Mouse (Mus musculus) spleen, embryonic (tissue): ENCODE measurements around the gene Ttc12.

Experiments used
- CTCF ChIA-PET: fragments of 350-600 bp; sonication (Branson Sonifier 250); formaldehyde crosslinking; loops from one replicate; lab custom pipeline; 2022; lab: Charles Lee

The Ttc12 gene

DNA sequence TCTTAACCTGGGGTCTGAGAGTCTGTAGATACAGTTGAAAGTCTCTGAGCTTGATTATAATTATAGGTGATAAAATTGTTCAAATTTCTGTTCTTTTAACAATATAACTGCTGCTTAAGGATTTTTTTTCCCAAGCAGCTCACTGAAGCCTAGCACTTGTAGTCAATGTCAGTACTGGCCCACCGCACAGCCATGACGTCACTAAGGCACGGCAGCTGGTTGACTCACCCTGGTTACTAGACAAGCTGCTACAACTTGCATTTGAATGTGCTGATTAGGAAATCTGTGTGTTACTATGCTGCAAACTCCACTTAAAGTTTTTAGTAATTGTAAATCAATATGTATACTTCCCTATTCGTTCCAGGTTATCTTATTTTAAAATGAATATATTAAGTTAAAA lies 4.6 kb upstream of the Ttc12 start:
- CTCF ChIA-PET = interaction anchor here (0.7 kb wide), 1 partner anchor 264 kb away, joined by 3 read pairs; no protein-coding TSS in a partner anchor

DNA sequence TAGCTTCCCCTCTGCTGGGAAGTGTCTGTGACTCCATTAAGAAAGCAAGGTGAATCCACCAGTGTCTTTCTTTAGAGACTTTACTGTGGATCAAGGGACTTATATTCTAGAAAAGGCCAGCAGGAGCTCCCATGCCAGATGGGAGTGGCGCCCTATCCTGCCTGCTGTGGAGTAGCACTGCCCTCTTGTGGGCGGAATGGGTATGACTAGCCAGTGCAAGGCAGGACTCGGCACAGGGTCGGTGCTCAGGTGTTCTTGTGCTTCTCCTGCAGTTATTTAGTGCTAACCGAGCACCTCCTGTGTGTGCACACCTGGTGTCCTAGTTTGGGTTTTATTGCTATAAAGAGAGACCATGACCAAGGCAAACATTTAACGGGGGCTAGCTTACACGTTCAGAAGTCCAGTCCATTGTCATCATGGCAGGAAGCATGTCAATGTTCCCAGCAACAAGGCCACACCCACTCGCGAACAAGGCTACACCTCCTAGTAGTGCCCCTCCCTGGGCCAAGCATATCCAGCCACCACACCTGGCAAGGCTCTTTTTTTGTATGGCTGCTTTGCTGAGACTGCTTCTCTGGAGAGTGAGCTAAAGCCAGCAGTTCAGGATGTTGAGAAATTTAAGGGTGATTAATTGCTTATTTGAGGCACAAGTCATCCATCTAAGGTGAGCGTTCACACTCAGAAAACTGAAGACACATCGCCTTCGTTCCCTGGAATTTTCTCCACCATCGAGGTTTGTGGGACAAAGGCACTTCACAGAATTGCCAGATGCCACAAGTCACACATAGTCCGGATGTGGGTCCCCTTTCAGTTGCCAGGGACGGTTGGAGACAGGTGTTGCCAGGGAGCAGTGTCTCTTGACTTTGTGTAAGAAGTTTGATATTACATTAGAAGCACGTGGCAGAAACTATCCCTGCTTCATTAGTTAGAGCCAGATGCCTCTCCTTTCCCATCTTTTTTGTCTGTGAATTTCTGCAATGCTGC lies 3.2 kb upstream of the Ttc12 start:
- CTCF ChIA-PET = interaction anchor here (0.5 to 1.2 kb wide), 2 partner anchors 40 to 408 kb away, joined by 3 to 5 read pairs; partner anchors contain the start of gene Tmprss5

DNA sequence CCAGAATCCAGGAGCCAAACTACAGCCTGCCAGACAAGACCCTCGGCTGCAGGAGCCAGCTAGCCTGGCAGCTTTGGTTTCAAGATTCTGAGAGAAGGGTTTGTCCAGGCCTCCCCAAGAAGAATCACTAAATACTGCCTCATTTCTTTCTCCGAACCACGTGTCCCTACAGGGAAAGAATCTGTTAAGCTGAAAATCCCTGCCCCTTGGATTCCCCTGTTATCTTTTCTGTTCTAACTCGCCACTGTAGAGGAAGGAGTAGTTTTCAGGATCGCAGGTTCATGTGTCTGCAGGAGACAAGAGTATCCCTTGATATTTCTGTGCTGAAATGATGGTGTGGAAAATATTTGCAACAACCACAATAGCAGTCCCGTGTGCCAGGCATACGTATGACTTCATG lies 2.2 kb upstream of the Ttc12 start:
- CTCF ChIA-PET = interaction anchor here (0.5 kb wide), 1 partner anchor 41 kb away, joined by 5 read pairs; no protein-coding TSS in a partner anchor

DNA sequence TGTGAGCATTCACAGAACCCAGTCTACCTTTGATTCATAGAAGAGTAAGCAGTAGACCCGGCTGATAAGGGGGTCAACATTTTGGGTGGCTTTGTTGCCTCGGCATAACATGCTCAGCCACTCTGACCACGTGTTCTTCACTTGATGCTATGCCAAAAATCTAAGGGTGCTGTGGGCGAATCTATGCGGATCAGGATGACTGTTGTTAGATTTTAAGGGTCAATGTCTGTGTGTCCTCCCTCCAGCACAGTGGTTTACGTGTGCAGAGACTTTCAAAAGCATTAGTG lies 1.6 kb upstream of the Ttc12 start:
- CTCF ChIA-PET = no interaction called here

DNA sequence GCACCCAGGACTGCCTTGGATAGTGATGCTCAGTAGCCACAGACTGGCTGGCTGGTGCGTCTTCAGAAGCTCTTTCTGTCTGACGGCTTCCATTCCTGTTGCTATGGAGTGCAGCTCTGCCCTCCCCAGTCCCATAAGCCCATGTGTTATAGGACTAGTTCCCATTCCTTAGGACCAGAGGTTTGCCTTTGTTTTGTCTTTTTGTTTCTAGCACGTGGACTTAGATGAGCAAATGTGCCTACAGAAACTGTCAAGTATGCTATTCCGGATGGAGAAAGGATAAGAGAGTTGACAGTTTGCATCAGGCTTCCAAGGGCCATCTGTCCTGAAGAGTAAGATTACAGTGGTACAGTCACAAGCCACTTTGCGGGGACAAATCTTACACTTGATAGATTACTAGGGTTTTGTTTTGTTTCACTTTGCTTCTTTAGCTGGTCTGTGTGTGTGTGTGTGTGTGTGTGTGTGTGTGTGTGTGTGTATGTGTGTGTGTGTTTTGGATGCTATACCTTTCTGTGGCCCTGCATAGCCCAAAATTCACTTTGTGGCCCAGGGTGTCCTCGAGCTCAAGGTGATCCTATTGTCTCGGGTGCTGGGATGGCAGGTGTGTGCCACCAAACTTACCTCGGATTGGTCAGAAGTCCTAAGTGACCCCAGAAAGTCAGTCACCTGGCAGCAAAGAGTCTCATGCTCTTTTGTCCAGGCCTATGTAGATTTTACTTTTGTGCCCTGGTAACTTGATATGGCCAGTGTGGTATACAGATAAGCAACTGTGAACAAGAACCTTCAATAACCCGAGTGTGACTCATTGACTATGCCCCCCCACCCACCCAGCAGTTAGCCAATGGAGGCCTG lies 1.0 kb upstream of the Ttc12 start:
- CTCF ChIA-PET = no interaction called here

DNA sequence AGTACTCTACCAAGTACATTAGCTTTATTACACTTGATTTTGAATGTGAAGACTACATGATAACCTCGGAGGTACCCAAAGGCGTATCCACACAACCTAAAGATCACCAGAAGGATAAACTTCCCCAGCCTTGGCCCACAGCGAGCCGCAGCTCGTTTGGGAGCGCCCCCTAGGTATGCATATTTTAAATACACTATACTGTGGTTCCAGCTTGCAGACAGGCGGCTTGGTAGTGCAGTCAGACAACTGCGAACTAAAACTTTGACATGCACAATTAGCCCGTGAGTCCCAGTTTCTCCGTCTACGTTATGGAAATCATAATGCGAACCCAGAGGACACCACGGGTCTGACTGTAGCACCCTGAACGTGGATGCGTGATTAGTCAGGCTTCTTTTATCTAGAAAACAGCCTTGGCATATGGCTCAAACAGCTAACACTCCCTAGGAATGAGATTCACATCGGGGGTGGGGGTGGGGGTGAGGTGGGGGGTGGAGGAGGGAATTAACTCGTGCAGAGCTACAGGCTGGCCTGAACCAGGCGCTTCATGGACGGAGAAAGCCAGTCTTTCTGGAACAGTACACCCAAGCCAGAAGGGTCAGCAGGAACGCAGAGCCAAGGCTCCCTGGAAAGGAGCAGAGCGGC lies 654 bp downstream of the Ttc12 start:
- CTCF ChIA-PET = interaction anchor here (0.6 kb wide), 1 partner anchor 1643 kb away, joined by 5 read pairs; no protein-coding TSS in a partner anchor

DNA sequence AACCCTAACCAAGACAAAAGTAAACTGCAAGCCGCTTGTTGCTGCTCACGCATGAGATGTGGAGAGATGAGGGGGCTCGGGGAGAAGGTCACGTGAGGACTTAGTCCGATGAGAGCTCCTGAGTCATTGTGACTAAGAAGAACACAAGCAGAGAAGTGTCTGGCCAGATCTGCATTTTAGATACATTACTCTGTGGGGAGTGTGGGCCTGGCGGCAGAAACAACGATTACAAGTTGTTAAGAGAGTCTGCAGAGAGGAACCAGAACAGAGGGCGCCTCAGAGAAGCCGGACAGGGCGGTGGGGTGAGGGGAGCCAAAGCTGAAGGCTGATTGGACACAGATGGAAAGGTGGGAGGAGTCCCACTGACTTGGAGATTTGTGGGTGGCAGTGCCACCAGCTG lies 2.7 kb downstream of the Ttc12 start:
- CTCF ChIA-PET = no interaction called here

DNA sequence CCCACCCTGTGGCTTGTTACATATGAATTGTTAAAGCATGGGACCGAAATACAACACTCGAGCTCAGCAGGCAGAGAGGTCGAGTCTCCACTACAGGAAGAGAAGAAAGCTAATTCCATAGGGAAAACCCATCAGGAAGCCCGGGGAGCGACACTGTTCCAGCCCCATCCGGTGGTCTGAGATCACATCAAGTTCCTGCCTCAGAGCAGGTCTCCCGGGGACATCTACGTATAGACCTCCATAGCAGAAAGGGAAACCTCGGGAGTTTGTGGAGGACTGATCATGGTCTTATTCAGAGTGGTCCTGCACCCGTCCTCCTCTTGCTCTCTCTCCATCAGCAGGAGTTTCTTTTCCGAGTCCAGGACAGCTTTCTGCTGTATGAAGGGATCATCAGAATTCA lies 13.9 kb downstream of the Ttc12 start:
- CTCF ChIA-PET = no interaction called here

DNA sequence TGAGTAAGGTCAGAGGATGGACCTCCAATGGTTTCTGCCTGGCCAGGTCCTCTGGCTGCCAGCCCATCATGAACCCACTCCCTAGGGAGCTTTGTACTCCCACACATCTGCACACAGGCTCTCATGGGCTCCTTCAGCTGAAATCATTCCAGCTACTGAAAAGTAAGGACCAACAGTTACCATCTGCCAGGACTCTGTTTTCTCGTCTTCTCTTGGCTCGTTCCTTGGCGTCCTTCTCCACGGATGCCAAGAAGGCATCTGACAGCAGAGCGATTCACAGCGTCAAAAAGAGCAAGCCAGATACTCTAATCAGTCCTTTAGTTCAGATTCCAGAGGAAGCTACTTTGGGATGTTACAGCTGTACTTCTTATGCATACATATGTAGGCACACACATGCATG lies 15.1 kb downstream of the Ttc12 start:
- CTCF ChIA-PET = no interaction called here

DNA sequence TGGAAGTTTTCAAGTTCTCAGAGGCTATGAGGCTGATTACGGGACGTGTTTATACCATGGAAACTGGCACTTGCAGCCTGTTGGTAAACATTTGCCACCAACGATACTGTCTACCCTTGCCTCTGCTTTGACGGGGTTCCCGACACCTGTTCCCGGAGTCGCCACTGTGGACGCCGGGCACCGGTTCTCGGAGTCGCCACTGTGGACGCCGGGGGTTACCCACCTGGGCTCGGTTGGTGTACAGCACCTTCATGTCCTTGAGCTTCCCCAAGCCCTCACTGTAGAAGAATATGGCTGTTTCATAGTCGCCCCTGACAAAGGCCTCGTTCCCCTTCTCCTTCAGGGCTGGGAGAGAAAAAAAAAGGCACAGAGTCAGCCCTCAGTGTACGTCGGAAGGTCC lies 16.0 kb downstream of the Ttc12 start:
- CTCF ChIA-PET = no interaction called here

DNA sequence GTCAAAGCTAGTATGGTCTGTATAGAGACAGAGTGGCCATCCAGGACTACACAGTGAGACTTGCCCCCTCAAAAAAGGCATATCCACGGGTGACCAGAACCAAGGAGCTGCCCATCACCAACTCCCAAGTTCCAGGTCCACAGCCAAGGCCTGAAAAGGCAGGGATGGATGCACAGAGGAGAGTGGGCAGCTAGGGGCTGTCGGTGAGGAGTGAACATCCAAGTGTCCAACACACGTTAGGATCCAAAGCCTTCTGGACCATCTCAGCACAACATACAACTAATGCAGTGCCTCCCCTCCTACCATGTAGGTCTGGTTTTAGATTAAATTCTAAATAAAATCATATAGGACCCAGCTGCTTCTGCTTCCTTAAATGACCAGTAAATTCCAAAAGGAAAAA lies 29.9 kb downstream of the Ttc12 start:
- CTCF ChIA-PET = no interaction called here

DNA sequence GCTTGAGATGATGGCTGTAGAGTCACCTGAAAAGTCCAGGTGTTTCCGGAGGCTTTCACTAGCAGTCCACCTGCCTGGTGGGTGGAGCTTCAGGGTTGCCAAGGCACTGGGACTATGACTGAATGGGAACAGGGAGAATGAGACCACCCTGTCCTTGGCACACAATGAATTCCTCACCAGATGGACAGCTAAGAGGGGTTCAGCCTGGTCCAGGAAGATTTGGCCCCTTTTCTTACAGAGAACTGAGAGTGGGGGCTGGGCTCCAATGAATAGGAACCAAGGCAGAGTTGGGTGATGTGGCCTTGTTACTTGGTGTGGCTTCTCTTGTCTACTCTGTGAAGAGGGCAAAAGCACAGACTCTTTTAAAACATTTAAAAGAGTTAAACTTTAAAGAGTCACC lies 33.6 kb downstream of the Ttc12 start:
- CTCF ChIA-PET = no interaction called here

DNA sequence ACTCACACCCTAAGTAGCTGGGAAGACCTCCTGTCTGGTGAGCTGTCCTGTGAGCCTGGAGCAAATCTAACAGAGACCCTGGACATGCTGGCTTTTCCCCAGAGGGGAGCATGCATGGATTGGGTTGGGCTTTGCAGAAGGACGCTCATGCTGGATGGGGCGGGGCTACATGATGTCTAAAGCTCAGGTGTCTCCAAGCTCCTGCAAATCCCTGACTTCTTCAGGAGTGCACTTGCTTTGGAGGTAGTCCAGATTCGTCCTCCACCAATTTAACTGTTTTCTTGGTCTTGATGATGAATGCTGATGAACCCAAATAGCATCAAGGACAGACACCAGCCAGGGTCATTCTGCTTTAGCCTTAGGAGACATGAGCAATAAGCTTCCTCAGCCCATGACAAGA lies 35.5 kb downstream of the Ttc12 start:
- CTCF ChIA-PET = no interaction called here

DNA sequence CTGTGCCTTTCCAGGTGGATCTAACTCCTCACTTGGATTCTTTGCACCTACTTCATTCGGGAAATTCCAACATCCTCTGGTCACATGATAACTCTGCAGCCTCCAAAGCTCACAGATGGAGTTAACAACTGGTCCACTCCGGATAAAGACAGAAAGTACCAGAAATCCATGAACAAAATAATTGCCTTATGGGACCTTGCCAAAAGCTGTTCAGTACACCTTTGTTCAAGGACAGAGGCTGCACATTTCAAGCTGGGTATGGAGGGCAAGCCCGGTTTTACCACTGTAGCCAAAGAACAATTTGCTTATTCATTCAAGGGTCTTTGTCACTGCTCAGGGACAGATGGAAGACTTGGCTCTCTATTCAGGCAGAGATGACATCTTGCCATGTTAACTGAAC lies 43.4 kb downstream of the Ttc12 start:
- CTCF ChIA-PET = no interaction called here

DNA sequence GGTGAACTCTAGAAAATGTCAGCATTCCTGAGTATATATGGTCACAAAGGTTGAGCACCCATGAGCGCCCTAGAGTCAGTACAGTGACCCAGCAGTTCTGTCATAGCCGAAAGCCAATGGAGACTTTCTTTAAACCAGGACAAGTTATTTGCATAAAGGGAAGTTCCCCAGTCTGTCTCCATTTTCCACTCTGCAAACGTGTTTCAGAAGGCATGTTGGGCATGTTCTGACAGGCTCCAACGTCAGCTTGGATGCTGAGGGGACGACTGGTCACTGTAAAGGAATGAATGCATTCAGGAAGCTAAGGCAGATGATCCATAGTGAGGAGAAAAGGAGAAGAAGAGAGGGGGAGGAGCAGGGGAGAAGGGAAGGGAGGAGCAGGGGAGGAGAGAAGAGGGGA lies 58.5 kb downstream of the Ttc12 start:
- CTCF ChIA-PET = no interaction called here

DNA sequence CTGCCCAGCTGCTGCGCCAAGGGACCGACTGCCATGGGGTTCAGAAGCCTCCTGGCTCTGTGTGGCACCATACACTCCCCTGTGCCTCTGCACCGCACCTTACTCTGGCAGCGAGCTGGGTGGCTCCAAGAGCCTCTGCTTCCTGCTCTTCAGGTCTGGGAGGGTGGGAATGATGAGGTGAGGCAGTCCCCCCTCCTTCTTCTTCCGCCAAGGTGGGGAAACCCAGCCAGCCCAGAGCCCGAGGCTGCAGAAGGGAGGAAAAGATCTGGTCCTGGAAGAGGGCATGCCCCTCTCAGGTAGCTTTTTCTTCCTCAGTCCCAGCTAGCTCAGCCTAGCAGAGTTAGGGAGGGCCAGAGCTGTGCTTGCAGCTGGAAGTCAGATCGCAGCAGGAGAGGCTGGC lies 59.1 kb downstream of the Ttc12 start, which contains the start of gene Ankk1:
Gene Ankk1 (minus strand): TSS at position 101 of the 400 bp plus-strand sequence.
- CTCF ChIA-PET = no interaction called here

DNA sequence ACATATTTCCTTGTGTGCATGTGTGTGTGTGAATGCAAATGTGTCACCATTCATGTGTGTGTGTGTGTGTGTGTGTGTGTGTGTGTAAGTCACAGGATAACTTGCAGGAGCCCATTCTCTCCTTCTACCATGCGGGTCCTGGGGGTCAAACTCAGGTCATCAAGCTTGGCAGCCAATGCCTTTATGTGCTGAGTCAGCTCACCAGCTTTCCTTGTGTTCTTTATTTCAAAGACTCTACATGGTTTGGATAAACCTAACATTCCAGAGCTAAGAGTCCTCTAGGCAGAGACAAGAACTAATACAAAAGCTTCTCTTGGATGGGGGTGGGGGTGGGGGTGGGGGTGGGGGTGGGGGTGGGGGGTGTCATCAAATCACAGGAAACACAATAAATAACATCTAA lies 60.4 kb downstream of the Ttc12 start:
- CTCF ChIA-PET = interaction anchor here (0.6 kb wide), 1 partner anchor 66 kb away, joined by 8 read pairs; no protein-coding TSS in a partner anchor

DNA sequence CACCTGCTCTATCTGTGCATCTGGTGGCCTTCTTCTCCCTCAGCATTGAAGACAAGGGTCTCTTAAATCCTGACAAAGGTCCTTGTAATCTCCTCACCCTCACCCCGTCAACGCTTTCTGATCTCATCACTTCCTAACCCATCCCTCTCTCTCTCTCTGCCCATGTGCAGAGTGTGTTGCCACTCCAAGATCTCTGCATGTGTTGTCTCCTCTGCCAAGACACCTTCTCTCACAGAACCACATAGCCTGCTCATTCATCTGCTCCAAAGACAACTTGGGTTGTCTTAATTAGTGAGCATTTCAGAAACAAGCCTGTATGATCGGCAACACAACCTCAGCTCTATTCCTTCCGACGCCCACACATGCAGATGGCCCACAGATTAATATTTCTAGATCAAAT lies 62.2 kb downstream of the Ttc12 start:
- CTCF ChIA-PET = interaction anchor here (0.6 kb wide), 1 partner anchor 25 kb away, joined by 4 read pairs; no protein-coding TSS in a partner anchor

DNA sequence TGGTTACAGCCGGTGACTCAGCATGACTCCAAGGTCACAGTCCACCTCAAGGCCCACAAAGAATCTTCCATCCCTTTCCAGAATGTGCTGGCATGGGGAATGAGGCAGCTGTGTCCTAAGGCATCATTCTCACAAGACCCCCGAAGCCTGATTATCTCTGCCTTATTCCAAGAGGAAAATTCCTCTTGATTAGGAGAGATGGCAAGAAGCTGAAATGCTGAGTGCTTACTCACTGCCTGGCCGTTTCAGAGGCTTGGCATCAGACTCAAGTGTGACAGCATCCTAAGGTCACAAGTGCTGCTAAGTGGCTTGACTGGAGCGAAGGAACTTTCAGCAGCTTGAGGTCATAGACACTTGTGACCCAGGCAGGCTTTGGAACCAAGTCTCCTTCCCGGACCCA lies 75.4 kb downstream of the Ttc12 start:
- CTCF ChIA-PET = no interaction called here

DNA sequence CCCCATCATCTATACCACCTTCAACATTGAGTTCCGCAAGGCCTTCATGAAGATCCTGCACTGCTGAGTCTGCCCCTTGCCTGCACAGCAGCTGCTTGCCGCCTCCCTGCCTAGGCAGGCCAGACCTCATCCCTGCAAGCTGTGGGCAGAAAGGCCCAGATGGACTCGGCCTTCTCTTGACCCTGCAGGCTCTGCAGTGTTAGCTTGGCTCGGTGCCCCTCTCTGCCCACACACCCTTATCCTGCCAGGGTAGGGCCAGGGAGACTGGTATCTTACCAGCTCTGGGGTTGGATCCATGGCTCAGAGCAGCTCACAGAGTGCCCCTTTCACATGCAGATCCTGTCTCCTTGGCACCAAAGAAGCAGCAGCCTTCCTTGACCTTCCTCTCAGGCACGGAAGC lies 79.0 kb downstream of the Ttc12 start:
- CTCF ChIA-PET = no interaction called here

DNA sequence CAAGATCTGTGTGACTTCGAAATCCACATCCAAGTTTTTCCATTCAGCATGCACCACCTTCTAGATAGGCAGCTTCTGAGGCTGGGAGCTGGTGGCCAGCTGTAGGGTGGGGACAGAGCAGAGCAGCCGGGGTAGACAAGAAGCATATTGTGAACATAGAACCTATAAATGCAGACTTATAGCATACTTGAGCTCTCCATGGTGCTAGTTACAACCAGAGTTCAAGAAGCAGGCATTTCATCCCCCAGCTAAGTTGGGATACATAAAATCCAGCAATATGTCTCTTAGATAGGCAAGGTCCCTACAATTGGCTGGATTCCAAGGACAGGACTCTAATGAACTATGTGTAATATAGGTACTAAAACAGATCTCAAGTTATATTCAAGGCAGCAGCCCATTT lies 82.3 kb downstream of the Ttc12 start:
- CTCF ChIA-PET = no interaction called here

DNA sequence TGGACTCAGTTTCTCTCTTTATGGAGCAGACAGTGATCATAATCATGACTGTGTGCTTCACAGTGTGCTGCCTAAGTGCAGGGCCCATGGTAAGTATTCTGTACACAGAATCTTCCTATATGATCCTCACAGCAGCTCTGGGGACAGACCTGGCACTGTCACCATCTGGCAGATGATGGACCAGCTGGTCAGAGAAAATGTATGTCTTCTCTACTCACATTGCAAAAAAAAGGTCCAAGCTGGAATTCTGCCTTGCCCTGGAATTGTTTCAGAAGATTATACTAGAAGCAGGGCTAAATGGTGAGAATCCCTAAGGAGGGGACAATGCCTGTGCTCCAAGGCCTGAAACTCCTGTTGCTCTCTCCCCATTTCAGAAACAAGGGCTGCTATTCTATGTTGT lies 90.0 kb downstream of the Ttc12 start:
- CTCF ChIA-PET = no interaction called here
